Mouse (Mus musculus): Measurements from ENCODE around the gene Ctnnd1.

- TF ChIP-seq GATA1 (IDR thresholded peaks at IDR 0.05; ENCODE audit: borderline replicate concordance, low read length) (no peak), FLI1 (IDR thresholded peaks at IDR 0.05; ENCODE audit: low read length) (no peak)
Observed at GRCm38 (mm10) chr2:84670569-84670933, 20.0 kb upstream of the Ctnnd1 start, which contains the start of gene Selenoh.

Measured in megakaryocyte, embryonic 14.5 days (primary cell).